Mouse (Mus musculus): ENCODE results near the gene Fam178b.
"Not testable (repeated sequence)": the region's sequence is repeated elsewhere in the genome, so short reads cannot be mapped to it uniquely, and the experiment has no call there.

Gene Fam178b

DNA sequence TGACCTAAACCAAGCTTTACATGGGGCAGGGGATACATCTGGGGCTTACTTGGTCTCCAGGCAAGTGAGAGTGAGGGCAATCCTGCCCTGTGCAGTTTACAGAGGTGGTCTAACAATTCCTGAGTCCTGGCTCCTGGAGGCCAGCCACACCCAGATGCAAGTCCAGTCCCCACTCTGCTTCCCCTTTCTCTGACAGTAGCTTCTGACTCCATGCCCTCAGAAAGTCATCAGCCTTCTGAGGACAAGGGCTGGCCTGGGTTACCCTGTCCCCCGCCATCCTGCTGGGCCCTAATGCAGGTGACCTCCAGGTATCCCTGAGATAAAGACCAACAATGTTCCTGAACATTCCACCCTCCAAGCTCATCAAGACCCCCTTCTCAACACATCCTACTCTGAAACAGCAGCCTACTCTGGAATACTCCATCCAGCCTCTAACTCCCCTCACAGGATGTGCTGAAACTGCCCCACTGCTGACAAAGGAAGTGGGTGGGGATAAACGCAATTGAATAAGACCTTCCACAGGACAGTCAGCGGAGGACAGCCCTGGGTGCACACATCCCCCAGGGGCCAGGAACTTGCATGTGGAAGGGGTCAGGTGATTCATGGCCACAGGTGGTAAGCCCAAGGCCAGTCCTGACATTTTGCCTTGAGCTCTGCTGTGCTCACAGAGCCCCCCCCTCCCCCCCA, 52.8 kb downstream of the Fam178b start:
- DNase-seq (ENCODE audit: low spot score in 2 of 2) = no peak

DNA sequence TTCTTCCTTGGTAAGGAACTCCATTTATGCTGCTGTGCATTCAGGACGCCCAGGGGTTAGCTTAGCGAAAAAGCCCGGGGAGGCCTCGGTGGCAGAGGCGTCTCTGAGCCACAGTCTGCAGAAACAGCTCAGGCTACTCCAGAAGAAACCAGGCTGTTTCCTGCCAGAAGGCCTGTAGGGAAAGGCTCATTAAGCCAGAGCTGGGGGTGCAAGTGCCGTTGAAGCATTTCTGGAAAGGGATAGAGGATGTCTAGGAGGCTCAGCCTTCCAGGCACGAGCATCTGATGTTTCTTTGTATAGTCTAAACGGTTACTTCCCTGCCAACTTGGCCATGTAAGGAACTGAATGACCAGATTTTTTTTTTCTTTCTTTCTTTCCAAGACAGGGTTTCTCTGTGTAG, 54.4 kb downstream of the Fam178b start:
- DNase-seq (ENCODE audit: low spot score in 2 of 2) = no peak

DNA sequence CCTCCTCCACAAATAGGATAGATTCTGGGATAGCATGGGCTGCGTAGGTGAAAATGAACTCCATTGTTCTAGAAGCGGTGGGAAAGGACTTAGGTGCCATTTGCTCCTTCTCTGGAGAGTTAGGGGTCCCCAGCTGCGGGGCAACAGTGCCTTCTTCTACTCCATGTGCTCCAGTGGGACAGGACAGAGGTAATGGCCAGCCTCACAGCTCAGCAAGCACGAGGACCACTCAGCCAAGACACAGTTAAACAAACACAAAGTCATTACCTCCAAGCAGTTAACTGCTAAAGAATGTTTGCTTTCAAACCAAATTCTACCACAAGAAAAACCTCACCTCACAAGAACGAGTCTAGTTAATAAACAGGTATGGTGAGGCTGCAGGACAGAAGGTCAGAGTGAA, 57.5 kb downstream of the Fam178b start:
- DNase-seq (ENCODE audit: low spot score in 2 of 2) = no peak

DNA sequence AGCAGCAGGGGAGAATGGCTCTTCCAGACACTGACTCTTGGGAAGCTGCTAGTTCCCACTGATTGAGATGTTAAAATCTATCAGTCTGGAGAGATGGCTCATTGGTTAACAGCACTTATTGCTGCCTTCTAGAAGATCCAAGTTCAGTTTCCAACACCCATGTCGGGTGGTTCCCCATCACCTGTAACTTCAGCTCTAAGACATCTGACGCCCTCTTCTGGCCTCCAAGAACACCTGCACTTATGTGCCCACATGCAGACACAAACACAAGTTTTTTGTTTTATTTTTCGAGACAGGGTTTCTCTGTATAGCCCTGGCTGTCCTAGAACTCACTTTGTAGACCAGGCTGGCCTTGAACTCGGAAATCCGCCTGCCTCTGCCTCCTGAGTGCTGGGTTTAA, 67.0 kb downstream of the Fam178b start:
- DNase-seq (ENCODE audit: low spot score in 2 of 2) = not testable (repeated sequence)

DNA sequence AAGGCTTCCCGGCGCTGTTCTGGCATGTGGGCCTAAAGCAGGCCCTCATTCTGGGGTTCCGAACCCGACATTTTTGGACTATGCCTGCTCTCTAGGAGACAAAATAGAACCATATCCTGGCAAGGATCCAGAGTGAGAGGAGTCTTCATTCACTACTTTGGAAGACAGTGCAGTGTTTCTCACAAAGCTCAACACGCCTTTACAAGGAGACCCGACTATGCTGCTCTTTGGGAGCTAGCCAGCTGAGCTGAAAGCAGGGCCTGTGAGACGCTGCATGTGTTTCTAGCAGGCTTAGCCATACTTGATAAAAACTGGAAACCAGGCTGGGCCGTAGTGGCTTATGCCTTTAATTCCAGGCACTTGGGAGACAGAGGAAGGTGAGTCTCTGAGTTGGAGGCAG, 67.8 kb downstream of the Fam178b start:
- no peak for DNase-seq (ENCODE audit: low spot score in 2 of 2)

DNA sequence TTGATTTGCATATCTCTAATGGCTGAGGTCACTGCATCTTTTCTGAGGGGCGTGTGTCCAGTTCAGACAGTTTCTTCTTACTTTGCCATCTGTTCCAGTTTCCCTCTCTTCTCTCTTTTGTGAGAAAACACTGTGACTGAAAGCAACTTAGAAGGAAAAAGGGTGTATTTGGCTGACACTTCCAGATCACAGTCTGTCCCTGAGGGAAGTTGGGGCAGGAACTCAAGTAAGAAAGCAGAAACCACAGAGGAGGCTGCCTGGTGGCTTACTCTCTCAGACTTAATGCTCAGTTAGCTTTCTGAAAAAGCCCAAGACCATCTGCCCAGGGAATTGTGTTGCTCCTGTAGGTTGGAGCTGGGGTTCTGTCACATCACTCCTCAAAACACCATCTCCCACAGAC, 68.4 kb downstream of the Fam178b start:
- no peak for DNase-seq (ENCODE audit: low spot score in 2 of 2)

DNA sequence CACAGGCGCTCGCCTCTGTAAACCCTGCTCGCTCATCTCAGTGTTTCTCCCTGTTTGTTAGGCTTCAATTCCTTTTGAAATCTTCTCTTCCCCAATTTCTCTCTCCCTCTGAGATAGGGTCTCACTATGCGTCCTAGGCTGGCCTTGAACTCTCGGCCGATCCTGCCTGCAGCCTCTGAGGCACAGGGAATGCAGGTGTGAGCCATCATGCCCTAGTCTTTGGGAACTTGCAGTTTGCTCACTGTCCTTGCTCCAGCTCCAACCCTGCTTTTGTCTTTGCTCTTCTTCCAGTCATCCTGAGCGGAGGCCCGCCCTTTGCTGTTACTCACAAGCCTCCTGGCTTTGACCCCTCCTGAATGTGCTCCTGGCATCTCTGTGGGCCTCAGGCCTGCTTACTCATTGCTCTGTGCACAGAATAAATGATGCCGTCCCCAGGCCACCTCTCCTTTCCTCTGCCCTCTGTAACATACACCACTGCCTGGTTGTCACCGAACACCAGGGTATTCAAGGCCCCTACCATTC, 69.5 kb downstream of the Fam178b start:
- DNase-seq (ENCODE audit: low spot score in 2 of 2) = no peak

DNA sequence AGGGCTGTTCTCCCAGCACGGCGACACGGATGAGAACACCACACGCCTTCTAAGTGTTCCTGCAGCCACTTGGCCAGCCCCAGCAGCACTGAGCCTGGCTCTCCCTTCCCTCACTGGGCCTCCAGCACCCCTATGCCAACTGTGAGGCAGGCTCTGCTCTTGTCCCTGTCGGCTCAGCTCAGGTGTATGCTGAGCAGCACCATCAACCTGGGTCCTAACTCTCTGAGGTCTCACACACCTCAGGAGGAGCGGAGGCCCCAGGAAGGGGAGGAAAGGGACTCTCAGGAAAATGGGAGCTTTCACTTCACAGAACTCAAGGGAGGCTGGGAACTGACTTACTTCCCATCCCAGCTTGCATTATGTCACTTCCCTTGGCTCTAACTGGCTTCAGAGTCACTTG, 70.6 kb downstream of the Fam178b start:
- no peak for DNase-seq (ENCODE audit: low spot score in 2 of 2)

DNA sequence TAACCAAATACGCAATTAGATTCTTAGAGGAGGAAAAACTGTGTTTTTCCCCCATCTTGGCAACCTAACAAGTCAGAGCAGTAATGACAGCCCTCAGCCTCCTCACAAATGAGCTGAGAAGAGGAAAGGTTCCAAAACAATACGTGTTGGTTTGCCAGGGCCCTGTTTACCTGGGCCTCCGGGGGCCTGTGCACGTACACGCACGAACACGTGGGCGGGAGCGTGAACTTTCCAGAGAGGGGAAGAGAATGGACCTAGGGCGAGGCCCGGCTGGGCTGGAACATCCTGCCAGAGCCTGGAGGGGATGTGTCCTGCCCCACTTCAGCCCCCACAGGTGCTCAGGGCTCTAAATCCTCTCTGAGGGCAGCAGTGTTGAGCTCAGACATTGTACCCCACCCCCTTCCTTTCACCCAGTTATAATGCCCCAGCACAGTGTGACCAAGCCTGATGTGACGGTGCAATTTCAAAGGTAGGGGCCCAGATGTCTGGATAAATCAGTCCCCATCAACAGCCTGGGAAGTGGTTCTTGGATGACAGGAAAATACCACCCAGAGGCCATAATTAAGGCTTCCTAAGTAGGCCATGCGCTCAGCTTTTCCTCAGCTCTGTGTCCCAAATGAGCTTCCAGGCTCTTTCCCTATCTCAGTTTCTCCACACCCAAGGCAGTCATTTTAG, 71.4 kb downstream of the Fam178b start:
- no peak for DNase-seq (ENCODE audit: low spot score in 2 of 2)

DNA sequence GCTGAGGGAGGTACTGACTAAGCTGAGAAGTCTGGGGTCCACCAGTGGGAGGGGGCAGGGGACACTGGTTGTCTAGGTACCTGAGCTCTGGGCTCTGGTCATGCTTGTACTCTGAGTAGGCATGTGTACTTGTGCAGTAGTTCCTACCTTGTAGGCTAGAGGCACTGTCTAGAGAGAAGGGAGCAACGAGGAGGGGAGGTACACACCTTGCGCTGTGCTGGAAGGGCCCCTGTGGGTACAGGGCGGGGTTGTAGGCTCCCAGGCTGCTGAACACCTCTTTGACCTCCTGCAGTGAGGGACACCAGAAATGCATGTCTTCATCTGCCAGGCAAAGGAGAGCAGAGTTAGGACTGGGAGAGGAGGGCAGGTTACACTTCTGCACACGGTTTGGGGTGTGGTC, 74.8 kb downstream of the Fam178b start:
- DNase-seq (ENCODE audit: low spot score in 2 of 2) = no peak

DNA sequence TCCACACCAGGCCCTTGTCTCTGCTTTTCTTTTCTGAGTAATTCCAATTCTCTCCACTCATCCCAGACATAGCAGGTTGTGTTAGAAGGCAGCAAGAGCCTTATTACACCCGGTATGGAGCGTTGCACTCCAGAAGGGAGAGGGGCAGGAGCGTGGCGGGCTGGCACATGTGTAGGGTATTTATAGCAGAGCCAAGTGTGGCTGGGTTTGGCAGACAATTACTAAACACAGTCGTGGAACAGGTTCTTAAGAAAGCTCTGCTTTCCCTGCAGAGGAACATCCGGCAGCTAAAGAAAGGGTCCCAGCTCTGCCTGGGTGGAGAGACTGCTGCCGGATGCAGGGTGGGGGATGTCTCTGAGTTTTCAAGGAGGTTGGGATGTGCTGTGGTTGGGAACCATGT, 76.0 kb downstream of the Fam178b start:
- DNase-seq (ENCODE audit: low spot score in 2 of 2) = peak; percentile 31 to 32

DNA sequence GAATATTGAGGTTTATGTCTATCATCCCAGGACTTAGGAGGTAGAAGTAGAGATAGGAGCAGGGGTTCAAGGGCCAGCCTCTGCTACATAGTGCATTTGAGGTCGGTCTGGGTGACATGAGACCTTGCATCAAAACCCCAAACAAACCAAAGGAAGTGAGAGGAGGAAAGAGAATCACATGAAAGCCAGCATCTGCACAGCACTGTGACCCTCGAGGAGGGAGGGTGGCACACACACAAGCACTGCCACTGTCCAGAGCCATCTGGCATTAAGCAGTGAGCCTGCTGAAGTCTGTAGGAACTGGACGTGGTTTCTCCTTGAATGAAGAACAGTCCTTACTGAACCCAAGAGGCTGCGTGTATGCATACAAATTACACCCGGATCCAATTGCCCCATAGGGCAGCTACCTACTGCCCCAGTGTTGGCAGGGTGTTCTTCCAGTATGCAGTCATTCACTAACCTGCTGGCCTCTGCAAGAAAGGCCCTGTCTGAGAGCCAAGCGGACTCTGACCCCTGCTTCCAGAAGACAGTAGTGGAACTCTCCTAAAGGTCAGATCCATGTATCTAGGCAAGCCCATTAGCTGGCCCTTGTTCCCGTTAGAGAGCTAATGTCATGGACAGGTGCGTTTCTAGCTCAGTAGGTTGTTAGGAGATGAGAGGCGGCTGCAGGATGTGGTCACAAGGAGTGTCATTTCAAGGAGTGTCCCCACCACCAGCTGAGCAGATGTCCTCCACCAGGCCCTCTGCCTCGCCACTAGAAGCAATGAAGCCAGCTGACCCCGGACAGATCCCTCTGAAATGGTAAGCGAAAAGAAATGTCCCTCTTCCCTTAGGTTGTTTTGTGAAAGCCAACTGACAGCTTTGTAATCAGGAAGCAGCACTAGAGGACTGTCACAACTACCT, 78.5 kb downstream of the Fam178b start:
- DNase-seq (ENCODE audit: low spot score in 2 of 2) = no peak

DNA sequence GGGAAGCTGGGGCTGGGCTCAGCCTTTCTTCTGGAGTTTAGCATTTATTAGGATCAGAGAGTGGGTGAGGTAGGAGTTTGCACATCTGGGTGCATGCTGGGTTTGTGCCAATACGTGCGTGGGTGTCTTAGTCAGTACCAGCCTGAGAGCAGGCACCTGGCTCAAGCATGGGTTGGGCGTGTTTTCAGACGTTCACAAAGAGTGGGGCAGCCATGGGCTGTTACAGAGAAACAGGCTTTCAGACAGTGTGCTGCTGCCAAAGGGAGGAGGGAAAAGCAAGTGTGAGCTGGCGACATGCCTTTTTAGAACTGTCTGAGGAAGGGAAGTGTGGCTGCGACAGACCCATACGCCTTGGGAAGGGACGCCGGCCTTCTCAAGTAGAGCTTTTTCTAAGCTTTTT, 79.6 kb downstream of the Fam178b start:
- DNase-seq (ENCODE audit: low spot score in 2 of 2) = peak; percentile 34 to 35

DNA sequence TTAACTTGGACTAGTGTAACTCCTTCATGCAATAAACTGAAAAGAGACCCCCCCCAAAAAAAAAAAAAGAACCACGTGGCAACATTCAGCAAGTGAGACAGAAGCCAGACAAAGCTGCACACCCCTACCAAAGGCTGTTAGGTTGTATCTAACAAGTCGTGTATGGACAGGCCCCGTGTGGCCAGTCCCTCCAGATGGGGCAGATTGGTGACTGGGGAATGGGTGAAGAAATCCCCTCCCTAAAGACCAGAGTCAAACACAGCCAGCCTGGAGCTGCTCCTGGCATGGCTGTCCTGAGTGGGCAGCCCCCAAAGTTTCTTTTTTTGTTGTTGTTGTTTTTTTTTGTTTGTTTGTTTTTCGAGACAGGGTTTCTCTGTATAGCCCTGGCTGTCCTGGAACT, 80.7 kb downstream of the Fam178b start:
- DNase-seq (ENCODE audit: low spot score in 2 of 2) = no peak

DNA sequence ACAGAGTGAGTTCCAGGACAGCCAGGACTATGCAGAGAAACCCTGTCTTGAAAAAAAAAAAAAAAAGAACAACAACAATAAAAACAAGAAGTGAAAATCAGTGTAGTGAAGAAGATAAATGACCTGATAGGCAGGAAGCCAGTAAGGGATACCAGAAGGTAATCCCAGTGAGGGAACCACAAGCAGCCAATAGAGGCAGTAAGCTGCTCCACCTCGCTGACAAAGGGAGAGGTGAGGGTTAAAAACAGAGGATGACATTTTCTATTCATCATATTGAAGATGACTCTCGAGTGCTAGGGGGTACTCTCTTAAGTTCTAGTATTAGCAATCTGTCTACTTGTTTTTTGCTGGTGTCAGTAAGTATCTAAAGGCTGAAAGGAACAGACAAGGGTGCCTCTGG, 84.6 kb downstream of the Fam178b start:
- DNase-seq (ENCODE audit: low spot score in 2 of 2) = no peak

DNA sequence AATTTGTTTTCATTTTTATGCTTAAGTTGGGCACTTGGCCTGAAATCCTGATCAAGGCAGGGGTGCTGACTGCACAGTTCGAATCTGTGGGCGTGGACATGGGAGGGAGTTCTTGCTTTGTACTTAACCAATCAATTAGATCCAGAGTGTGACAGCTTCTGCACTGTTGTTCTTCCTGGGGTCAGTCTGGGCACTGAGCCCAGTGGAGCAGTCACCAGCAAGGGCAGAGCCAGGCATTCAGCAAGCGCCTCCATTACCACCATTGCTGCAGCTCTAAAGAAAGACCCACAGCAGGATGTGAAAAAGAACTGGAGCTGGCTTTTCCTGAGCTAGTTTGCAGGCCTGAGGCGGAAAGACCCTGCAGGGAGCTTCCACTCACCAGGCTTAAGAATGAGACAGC, 86.9 kb downstream of the Fam178b start:
- DNase-seq (ENCODE audit: low spot score in 2 of 2) = no peak

DNA sequence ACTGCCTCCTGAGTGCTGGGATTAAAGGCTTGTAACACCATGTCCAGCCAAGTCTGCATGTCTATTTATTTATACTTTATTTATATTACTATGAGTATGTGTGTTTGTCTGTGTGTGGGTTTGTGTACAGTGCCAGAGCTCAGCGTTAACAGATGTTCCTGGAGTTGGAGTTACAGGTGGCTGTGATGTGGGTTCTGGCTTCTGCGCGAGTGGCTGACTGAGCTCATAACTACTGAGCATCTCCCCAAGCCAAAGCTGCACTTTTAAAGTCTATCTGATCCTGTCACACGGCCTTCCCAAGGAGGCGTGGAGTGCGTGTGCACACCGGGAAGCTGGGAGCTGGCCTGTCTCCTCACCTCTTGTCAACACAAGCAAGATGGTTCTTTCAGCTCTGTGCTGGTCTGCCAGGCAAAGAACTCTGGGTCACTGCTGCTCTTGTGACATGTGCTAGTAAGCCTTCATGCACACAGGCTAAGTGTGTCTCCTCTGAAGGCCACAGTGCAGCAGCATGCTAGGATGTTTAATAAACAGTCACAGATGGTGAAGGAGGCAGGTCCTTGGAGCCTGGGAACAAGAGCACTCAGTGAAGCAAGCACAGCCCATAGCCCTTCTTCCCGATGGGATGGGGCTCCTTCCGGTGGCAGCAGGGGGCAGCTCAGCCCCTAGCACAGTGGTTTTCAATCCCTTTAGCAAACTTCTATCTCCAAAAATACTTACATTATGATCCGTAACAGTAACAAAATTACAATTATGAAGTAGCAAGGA, 87.6 kb downstream of the Fam178b start:
- DNase-seq (ENCODE audit: low spot score in 2 of 2) = no peak

DNA sequence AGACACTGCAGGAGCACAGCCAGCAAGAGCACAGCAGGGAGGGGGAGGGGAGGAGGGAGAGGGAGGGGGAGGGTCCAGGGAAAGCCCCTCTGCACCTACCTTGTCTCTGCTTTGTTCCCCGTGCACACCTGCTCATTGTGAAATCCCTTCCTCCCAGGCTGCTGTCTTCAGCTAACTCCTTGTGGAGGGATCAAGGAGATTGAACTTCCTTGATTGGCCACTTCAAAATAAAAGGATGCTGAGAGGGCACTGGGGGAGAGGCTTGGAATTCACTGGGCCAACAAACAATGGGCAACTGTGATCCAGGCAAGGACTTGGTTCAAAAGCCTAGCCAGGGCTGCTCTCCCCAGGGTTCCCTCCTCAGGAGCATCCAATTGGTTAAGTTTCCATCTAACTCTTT, 89.9 kb downstream of the Fam178b start:
- no peak for DNase-seq (ENCODE audit: low spot score in 2 of 2)

DNA sequence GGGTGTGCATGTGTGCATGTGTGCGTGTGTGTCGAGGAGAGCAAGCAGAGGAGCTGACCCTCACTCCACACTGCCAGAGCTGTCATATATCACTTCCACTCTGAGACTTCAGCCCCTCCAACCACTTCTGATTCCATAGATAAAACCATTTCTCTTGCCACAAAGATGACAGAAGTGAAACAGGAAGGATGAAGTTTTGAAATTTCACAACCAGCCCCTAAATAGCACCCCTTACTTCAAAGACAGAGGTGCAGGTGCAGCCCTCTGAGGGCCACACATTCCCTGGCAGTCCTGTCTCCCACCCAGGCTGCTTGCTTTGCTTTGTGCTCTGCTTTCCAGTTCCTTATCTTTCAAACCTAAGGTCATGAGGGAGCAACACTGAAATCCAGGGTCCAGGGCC, 91.6 kb downstream of the Fam178b start:
- DNase-seq (ENCODE audit: low spot score in 2 of 2) = no peak

DNA sequence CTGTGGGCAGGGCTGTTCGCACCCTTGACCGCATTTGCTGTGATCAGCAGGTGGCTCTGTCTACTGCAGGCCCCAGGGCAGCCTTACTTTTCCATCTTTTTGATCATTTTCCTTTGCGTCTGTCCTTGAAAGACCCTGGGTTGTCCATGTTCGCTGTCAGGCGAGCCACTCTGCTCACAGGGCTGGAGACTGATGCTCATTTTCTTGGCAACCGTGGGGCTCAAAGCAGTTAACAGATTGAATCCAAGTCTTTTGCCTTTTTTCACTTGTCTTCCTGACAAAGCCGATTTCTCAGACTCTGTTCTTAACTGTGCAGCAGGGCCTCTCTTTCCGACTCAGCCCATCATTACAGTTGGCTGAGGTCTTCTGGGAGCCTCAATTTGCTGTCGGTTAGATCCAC, 92.3 kb downstream of the Fam178b start:
- DNase-seq (ENCODE audit: low spot score in 2 of 2) = no peak

DNA sequence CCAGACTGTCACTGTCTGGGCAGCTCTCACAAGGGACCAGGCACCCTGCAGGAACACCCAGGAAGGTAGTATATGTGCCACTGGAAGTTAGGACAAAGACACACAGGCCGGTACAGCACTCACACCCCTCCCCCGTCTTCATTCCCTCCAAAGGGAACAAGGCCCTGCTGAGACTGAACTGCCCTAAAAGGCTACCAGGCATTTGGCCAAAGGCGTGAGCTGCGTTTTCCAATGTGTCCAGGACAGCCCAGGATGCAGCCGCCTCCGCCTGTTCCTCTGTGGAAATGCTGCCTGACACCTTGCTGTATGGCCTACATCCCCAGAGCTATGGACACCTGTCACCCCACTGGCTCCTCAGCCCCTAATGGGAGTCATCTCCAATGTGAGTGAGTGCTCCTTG, 93.5 kb downstream of the Fam178b start:
- DNase-seq (ENCODE audit: low spot score in 2 of 2) = no peak
